Mouse (Mus musculus): ENCODE measurements around the gene Gan.

- no peak for TF ChIP-seq CTCF (IDR thresholded peaks at IDR 0.05; ENCODE audit: low read depth)
- no peak for TF ChIP-seq EP300 (IDR thresholded peaks at IDR 0.05; ENCODE audit: low read depth)
These were observed 9.4 kb downstream of the Gan start for GRCm38 (mm10) chr8:117167243-117167883.
